Mouse (Mus musculus): ENCODE results near the gene Dlg1.

Gene Dlg1

GRCm38 (mm10) chr16:31905331-31905730, 242.1 kb downstream of the Dlg1 start:
- peak; percentile 15 for DNase-seq (ENCODE audit: low read depth, low spot score)

DNA sequence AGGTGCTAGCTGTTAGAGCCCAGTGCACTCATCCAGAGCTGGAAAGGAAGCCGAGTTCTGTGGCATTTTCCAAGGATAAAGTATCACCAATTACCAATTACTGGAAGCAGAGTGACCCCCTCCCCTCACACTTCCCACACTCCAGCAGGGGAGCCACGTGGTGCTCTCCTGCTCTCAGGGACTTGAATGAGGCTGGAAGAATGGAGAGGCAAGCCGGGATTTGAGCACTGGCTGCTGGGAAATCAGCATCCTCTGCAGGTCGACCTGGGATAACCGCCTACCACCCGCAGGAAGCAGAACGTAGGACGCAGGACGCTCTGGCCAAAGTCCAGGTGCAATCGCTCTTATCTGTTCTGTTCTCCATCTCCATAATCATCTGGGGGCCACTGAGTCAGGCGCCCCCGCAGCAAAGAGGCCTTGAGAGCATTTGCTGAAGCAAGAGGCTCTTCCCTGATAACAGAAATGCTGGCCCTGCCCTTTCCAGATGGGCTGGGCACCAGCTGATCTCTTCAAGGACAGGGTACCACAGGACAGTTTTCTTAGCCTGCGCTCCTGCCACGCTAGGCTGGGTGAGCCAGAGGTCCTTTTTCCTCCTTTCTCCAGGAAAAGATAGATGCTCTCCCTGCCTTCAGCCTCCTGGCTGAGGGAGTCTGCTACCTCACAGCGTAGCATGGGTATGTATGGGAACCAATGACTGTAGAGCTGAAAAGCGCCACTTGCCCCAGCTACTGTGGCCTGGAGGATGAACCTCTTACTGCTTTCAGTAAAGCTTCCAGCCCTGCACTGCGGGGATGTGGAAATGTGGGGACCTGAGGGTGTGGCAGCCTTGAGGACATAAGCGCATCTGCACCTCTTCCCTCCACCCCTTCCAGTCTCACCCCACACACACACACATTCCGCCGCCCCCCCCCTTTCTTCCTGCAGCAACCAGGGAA, 242.9 kb downstream of the Dlg1 start:
- peak; percentile 76 for DNase-seq (ENCODE audit: low read depth, low spot score)

DNA sequence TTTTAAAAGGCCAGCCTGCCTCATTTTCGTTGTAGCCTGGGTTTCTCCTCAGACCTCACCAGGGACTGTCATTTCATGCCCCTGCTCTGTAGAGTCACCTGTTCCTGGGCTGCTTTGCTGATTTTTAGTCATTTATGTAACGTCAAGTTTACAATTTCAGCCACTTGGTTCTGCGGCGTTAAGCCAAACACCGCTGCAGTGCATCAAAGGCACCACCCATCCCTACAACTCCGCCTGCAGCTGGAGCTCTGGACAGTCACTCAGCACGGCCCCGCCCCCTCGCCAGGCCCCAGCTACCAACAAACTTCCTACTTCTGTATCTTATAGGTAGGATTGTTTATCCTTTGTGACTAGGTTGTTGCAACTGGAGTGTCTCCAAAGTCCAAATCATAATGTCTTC, 243.7 kb downstream of the Dlg1 start:
- peak; percentile 68 for DNase-seq (ENCODE audit: low read depth, low spot score)

GRCm38 (mm10) chr16:31908959-31909358, 245.7 kb downstream of the Dlg1 start:
- peak; percentile 86 for DNase-seq (ENCODE audit: low read depth, low spot score)

DNA sequence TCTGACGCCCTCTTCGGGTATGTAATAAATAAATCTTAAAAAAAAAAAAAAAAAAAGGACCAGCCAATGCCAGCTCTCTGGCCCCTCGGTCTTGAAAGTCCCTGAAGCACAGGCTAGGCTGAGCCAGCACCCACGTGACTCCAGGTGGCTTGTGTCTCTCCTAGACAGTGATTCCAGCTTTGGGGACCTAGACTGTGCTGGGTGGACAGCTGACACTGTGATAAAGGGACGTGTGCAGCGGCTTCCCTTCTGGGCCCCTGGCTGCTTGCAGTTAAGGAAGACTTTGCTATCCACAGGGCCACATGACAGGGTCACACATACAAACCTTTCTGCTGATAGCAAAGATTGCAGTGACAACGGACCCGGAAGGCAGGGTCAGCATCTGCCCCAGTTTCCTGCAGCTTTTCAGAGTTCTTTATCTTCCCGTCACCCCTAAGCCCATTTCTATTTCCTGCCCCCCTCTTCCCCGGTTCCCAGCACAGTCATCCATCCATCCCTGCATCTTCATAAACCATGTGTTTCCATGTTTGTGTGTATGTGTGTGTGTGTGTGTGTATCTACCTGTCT, 247.1 kb downstream of the Dlg1 start:
- no peak for DNase-seq (ENCODE audit: low read depth, low spot score)

- no peak for DNase-seq (ENCODE audit: low read depth, low spot score)
Measured at GRCm38 (mm10) chr16:31917776-31918175, 254.5 kb downstream of the Dlg1 start.

DNA sequence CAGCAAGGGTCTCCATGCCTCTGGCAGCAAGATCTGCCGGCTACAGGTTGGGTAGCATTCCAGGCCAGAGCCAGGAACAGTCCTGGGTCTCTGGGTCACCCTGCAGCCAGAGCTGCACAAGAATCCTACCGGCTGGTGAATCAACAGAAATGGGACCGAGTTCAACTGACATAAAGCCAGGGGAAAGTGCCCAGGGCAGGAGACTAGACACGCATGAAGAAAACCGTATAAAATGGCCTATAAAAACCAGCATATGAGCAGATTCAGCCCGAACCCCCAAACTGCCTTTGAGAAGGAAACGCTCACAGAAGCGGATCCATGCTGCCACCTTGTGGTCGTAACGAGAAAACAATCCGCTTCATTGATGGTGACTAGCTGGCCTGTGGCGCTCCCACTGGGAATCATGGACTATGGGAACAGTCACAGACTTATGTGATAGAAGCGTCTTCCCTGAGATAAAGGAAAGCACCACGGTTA, 255.0 kb downstream of the Dlg1 start:
- DNase-seq (ENCODE audit: low read depth, low spot score), result peak; percentile 95

DNA sequence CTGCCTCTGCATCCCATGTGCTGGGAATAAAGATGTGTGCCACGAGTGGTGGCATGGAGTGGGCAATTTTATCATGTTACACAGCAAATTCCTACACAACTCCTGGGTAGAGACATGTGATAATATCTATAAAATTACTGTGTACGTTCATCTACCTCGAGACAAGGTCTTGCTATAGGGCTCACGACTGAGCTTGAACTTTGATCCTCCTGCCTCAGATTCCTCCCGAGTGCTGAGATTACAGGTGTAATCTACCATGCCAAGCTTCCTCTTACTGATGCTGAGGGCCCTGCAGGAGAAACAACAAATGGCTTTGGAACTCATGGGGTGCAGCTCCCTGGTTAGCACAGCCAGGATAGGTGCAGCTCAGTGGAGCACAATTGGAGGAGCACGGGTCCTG, 261.1 kb downstream of the Dlg1 start:
- DNase-seq (ENCODE audit: low read depth, low spot score), result no peak
